Mouse (Mus musculus): Measurements from ENCODE around the gene Gpr157.

Gpr157 gene

GRCm38 (mm10) chr4:150151045-150151444, 63.9 kb downstream of the Gpr157 start:
- no peak for DNase-seq (ENCODE audit: low spot score in 2 of 2)

DNA sequence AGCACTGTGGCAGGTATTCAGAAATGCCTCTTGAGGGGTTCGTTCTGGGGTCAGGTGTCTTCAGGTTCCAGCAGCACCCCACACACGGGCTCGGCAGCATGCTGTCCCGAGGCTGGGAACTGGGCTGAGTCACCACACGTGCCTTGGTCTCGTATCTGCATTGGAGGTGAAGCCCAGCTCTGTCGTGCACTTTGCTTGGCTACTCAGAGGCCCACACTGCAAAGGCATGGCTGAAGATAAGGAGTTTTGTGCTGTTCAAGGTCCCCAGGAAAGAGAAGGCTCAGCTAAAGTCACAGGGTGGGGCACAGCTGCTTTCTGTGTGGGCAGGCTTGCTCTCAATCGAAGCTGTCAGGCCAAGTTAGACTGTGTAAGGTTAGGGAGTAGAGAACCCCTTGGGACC, 65.3 kb downstream of the Gpr157 start:
- DNase-seq (ENCODE audit: low spot score in 2 of 2), result no peak

GRCm38 (mm10) chr4:150155301-150155700, 68.1 kb downstream of the Gpr157 start:
- DNase-seq (ENCODE audit: low spot score in 2 of 2), result no peak
